Mouse (Mus musculus): ENCODE measurements around the gene Epb41l5. TPM values are rescaled to one million over a fixed set of nuclear protein-coding genes. Genes with fewer than 3 reads are reported as not detected.

Epb41l5 gene
- polyA plus RNA-seq, 1 experiment from 2014 or later = 17.7 TPM

GRCm38 (mm10) chr1:119533093-119533805 lies 115.6 kb downstream of the Epb41l5 start:
- WGBS (ENCODE audit: insufficient replicate concordance) = 67% methylated on average over 18 of the region's 18 CpGs
- no peak for ATAC-seq (ENCODE audit: insufficient read depth)
- H3K36me3 ChIP-seq (replicated peaks) = peaks cover 12% of the 10 kb centered on the region

GRCm38 (mm10) chr1:119532165-119532564 lies 116.6 kb downstream of the Epb41l5 start:
- no peak overlapping the region for H3K9ac ChIP-seq
- peaks cover 21% of the 10 kb centered on the region for H3K36me3 ChIP-seq (replicated peaks)
- no peak overlapping the region for H3K4me3 ChIP-seq (replicated peaks)
- no peaks in the 10 kb centered on the region for H3K27me3 ChIP-seq
- no peaks in the 10 kb centered on the region for H3K9me3 ChIP-seq (replicated peaks)
- no peak overlapping the region for H3K4me2 ChIP-seq
- no peak overlapping the region for H3K27ac ChIP-seq (replicated peaks)
- H3K4me1 ChIP-seq (replicated peaks) = peaks cover 5% of the 10 kb centered on the region; the same call in 1 of the 2 replicates
- WGBS (ENCODE audit: insufficient replicate concordance) = 75% methylated on average over 6 of the region's 6 CpGs
- no peak for ATAC-seq (ENCODE audit: insufficient read depth)

More at GRCm38 (mm10) chr1:119533093-119533805, 115.6 kb downstream of the Epb41l5 start:
- no peaks in the 10 kb centered on the region for H3K27me3 ChIP-seq
- H3K9me3 ChIP-seq (replicated peaks) = no peaks in the 10 kb centered on the region
- H3K4me2 ChIP-seq = no peak overlapping the region
- no peak overlapping the region for H3K27ac ChIP-seq (replicated peaks)
- no peaks in the 10 kb centered on the region for H3K4me1 ChIP-seq (replicated peaks)
- no peak overlapping the region for H3K9ac ChIP-seq
- H3K4me3 ChIP-seq (replicated peaks) = no peak overlapping the region

- 73% methylated on average over 13 of the region's 13 CpGs for WGBS (ENCODE audit: insufficient replicate concordance)
- no peak overlapping the region for H3K27ac ChIP-seq (replicated peaks)
- ATAC-seq (ENCODE audit: insufficient read depth) = no peak
Observed at GRCm38 (mm10) chr1:119530941-119531340, 117.9 kb downstream of the Epb41l5 start.

GRCm38 (mm10) chr1:119525689-119526591 lies 122.9 kb downstream of the Epb41l5 start, which contains the start of gene Tmem185b:
Gene Tmem185b (plus strand): TSS chr1:119526160.
- H3K4me2 ChIP-seq = peak within 1 kb of the TSS; percentile 96
- H3K4me1 ChIP-seq (replicated peaks) = peaks cover 51% of the 10 kb centered on the region
- peak; percentile 87 for ATAC-seq (ENCODE audit: insufficient read depth)
- peak within 1 kb of the TSS; percentile 70 for H3K4me3 ChIP-seq (replicated peaks)
- peak within 1 kb of the TSS; percentile 74 for H3K9ac ChIP-seq
- H3K36me3 ChIP-seq (replicated peaks) = peaks cover 27% of the 10 kb centered on the region
- peak within 1 kb of the TSS; percentile 80 for H3K27ac ChIP-seq (replicated peaks)
- no peaks in the 10 kb centered on the region for H3K9me3 ChIP-seq (replicated peaks)
- H3K27me3 ChIP-seq = no peaks in the 10 kb centered on the region
- WGBS (ENCODE audit: insufficient replicate concordance) = 1% methylated on average over 81 of the region's 82 CpGs

More at GRCm38 (mm10) chr1:119530941-119531340, 117.9 kb downstream of the Epb41l5 start:
- Histone ChIP-seq H3K4me2 (no peak overlapping the region), H3K4me1 (replicated peaks) (peaks cover 17% of the 10 kb centered on the region), H3K9ac (no peak overlapping the region), H3K4me3 (replicated peaks) (no peak overlapping the region), H3K9me3 (replicated peaks) (no peaks in the 10 kb centered on the region), H3K27me3 (no peaks in the 10 kb centered on the region), H3K36me3 (replicated peaks) (peaks cover 27% of the 10 kb centered on the region)

GRCm38 (mm10) chr1:119525004-119525444 lies 123.8 kb downstream of the Epb41l5 start:
- Histone ChIP-seq H3K36me3 (replicated peaks) (peaks cover 27% of the 10 kb centered on the region), H3K27ac (replicated peaks) (no peak overlapping the region), H3K4me1 (replicated peaks) (peaks cover 51% of the 10 kb centered on the region), H3K9ac (no peak overlapping the region), H3K27me3 (no peaks in the 10 kb centered on the region), H3K9me3 (replicated peaks) (no peaks in the 10 kb centered on the region), H3K4me2 (peak overlapping the region; percentile 96), H3K4me3 (replicated peaks) (peak overlapping the region; percentile 70)
- ATAC-seq (ENCODE audit: insufficient read depth) = no peak
- WGBS (ENCODE audit: insufficient replicate concordance) = 13% methylated on average over 5 of the region's 5 CpGs

GRCm38 (mm10) chr1:119523826-119524225 lies 125.0 kb downstream of the Epb41l5 start:
- no peak overlapping the region for H3K9ac ChIP-seq
- ATAC-seq (ENCODE audit: insufficient read depth) = no peak
- H3K4me1 ChIP-seq (replicated peaks) = peaks cover 51% of the 10 kb centered on the region
- WGBS (ENCODE audit: insufficient replicate concordance) = 77% methylated on average over 7 of the region's 7 CpGs
- peaks cover 20% of the 10 kb centered on the region for H3K36me3 ChIP-seq (replicated peaks)
- no peak overlapping the region for H3K4me2 ChIP-seq
- H3K4me3 ChIP-seq (replicated peaks) = no peak overlapping the region
- no peaks in the 10 kb centered on the region for H3K27me3 ChIP-seq
- H3K27ac ChIP-seq (replicated peaks) = no peak overlapping the region
- no peaks in the 10 kb centered on the region for H3K9me3 ChIP-seq (replicated peaks)

GRCm38 (mm10) chr1:119523369-119523768 lies 125.4 kb downstream of the Epb41l5 start:
- Histone ChIP-seq H3K4me1 (replicated peaks) (peaks cover 51% of the 10 kb centered on the region), H3K9ac (no peak overlapping the region), H3K27ac (replicated peaks) (peak overlapping the region; percentile 38; the same call in 1 of the 2 replicates)

GRCm38 (mm10) chr1:119522726-119523125 lies 126.1 kb downstream of the Epb41l5 start:
- ATAC-seq (ENCODE audit: insufficient read depth) = no peak
- Histone ChIP-seq H3K4me3 (replicated peaks) (no peak overlapping the region), H3K27me3 (no peaks in the 10 kb centered on the region), H3K9ac (no peak overlapping the region), H3K4me1 (replicated peaks) (peaks cover 55% of the 10 kb centered on the region), H3K36me3 (replicated peaks) (peaks cover 11% of the 10 kb centered on the region), H3K27ac (replicated peaks) (peak overlapping the region; percentile 38; the same call in 1 of the 2 replicates), H3K9me3 (replicated peaks) (no peaks in the 10 kb centered on the region), H3K4me2 (no peak overlapping the region)
- WGBS (ENCODE audit: insufficient replicate concordance) = 62% methylated on average over 4 of the region's 4 CpGs

More at GRCm38 (mm10) chr1:119523369-119523768, 125.4 kb downstream of the Epb41l5 start:
- no peak overlapping the region for H3K4me3 ChIP-seq (replicated peaks)
- no peaks in the 10 kb centered on the region for H3K9me3 ChIP-seq (replicated peaks)
- H3K4me2 ChIP-seq = no peak overlapping the region
- peaks cover 16% of the 10 kb centered on the region for H3K36me3 ChIP-seq (replicated peaks)
- WGBS (ENCODE audit: insufficient replicate concordance) = 67% methylated on average over 7 of the region's 7 CpGs
- no peak for ATAC-seq (ENCODE audit: insufficient read depth)
- H3K27me3 ChIP-seq = no peaks in the 10 kb centered on the region

- 72% methylated on average over 7 of the region's 7 CpGs for WGBS (ENCODE audit: insufficient replicate concordance)
- ATAC-seq (ENCODE audit: insufficient read depth) = no peak
Observed at GRCm38 (mm10) chr1:119521681-119522080, 127.1 kb downstream of the Epb41l5 start.

GRCm38 (mm10) chr1:119521029-119521428 lies 127.8 kb downstream of the Epb41l5 start:
- no peaks in the 10 kb centered on the region for H3K9me3 ChIP-seq (replicated peaks)
- no peaks in the 10 kb centered on the region for H3K27me3 ChIP-seq
- H3K4me2 ChIP-seq = no peak overlapping the region
- peaks cover 39% of the 10 kb centered on the region for H3K4me1 ChIP-seq (replicated peaks)
- H3K36me3 ChIP-seq (replicated peaks) = no peaks in the 10 kb centered on the region
- WGBS (ENCODE audit: insufficient replicate concordance) = 40% methylated on average over 2 of the region's 2 CpGs
- no peak for ATAC-seq (ENCODE audit: insufficient read depth)
- no peak overlapping the region for H3K4me3 ChIP-seq (replicated peaks)
- H3K27ac ChIP-seq (replicated peaks) = no peak overlapping the region
- H3K9ac ChIP-seq = no peak overlapping the region

More at GRCm38 (mm10) chr1:119521681-119522080, 127.1 kb downstream of the Epb41l5 start:
- H3K27me3 ChIP-seq = no peaks in the 10 kb centered on the region
- H3K4me3 ChIP-seq (replicated peaks) = no peak overlapping the region
- no peak overlapping the region for H3K4me2 ChIP-seq
- no peak overlapping the region for H3K27ac ChIP-seq (replicated peaks)
- no peaks in the 10 kb centered on the region for H3K9me3 ChIP-seq (replicated peaks)
- peaks cover 45% of the 10 kb centered on the region for H3K4me1 ChIP-seq (replicated peaks)
- peaks cover under 1% of the 10 kb centered on the region; the same call in 1 of the 2 replicates for H3K36me3 ChIP-seq (replicated peaks)
- H3K9ac ChIP-seq = no peak overlapping the region

GRCm38 (mm10) chr1:119519286-119519685 lies 129.5 kb downstream of the Epb41l5 start:
- H3K27ac ChIP-seq (replicated peaks) = no peak overlapping the region
- H3K4me1 ChIP-seq (replicated peaks) = peaks cover 23% of the 10 kb centered on the region
- H3K27me3 ChIP-seq = no peaks in the 10 kb centered on the region
- ATAC-seq (ENCODE audit: insufficient read depth) = no peak
- H3K9ac ChIP-seq = no peak overlapping the region
- no peak overlapping the region for H3K4me3 ChIP-seq (replicated peaks)
- WGBS (ENCODE audit: insufficient replicate concordance) = 70% methylated on average over 6 of the region's 6 CpGs
- no peaks in the 10 kb centered on the region for H3K9me3 ChIP-seq (replicated peaks)
- no peaks in the 10 kb centered on the region for H3K36me3 ChIP-seq (replicated peaks)
- H3K4me2 ChIP-seq = no peak overlapping the region

All from liver, embryonic 15.5 days (tissue).